Mouse (Mus musculus): ENCODE data around the gene 1700028P14Rik. TPM values are rescaled to one million over a fixed set of nuclear protein-coding genes. Genes with fewer than 3 reads are reported as not detected.

The 1700028P14Rik gene
- polyA plus RNA-seq, 1 experiment from 2014 or later: not detected

- 0 out of 2 replicates have a peak, but pooled peaks cover 8% of the 10 kb centered on the region for H3K4me1 ChIP-seq
Observed at GRCm38 (mm10) chr19:23657261-23657932, 4.8 kb upstream of the 1700028P14Rik start.

GRCm38 (mm10) chr19:23653154-23653553 lies 542 bp upstream of the 1700028P14Rik start:
- Histone ChIP-seq H3K36me3 (no peaks in the 10 kb centered on the region), H3K9me3 (no peaks in the 10 kb centered on the region), H3K27me3 (ENCODE audit: insufficient read depth, poor library complexity, severe bottlenecking) (no peaks in the 10 kb centered on the region), H3K4me3 (no peak overlapping the region), H3K4me1 (0 out of 2 replicates have a peak, but pooled peaks cover 8% of the 10 kb centered on the region), H3K27ac (no peak overlapping the region)
- DNase-seq (ENCODE audit: low spot score): no peak
- 86% methylated on average over 5 of the region's 5 CpGs for WGBS

More at GRCm38 (mm10) chr19:23657261-23657932, 4.8 kb upstream of the 1700028P14Rik start:
- DNase-seq (ENCODE audit: low spot score): no peak
- Histone ChIP-seq H3K4me3 (no peak overlapping the region), H3K27ac (no peak overlapping the region), H3K27me3 (ENCODE audit: insufficient read depth, poor library complexity, severe bottlenecking) (no peaks in the 10 kb centered on the region), H3K9me3 (no peaks in the 10 kb centered on the region), H3K36me3 (no peaks in the 10 kb centered on the region)
- WGBS: 27% methylated on average over 12 of the region's 12 CpGs

- H3K27me3 ChIP-seq (ENCODE audit: insufficient read depth, poor library complexity, severe bottlenecking): no peaks in the 10 kb centered on the region
- H3K36me3 ChIP-seq: no peaks in the 10 kb centered on the region
- WGBS: 87% methylated on average over 7 of the region's 7 CpGs
- no peak overlapping the region for H3K27ac ChIP-seq
- no peaks in the 10 kb centered on the region for H3K9me3 ChIP-seq
- DNase-seq (ENCODE audit: low spot score): no peak
- H3K4me3 ChIP-seq: no peak overlapping the region
- H3K4me1 ChIP-seq: no peaks in the 10 kb centered on the region
Observed at GRCm38 (mm10) chr19:23647308-23647707, 5.3 kb downstream of the 1700028P14Rik start.

- no peaks in the 10 kb centered on the region for H3K27me3 ChIP-seq (ENCODE audit: insufficient read depth, poor library complexity, severe bottlenecking)
- H3K27ac ChIP-seq: no peak overlapping the region
- no peak overlapping the region for H3K4me3 ChIP-seq
- H3K9me3 ChIP-seq: no peaks in the 10 kb centered on the region
- no peaks in the 10 kb centered on the region for H3K36me3 ChIP-seq
- DNase-seq (ENCODE audit: low spot score): no peak
- WGBS: 78% methylated on average over 7 of the region's 7 CpGs
- H3K4me1 ChIP-seq: no peaks in the 10 kb centered on the region
Observed at GRCm38 (mm10) chr19:23645347-23645746, 7.3 kb downstream of the 1700028P14Rik start.

GRCm38 (mm10) chr19:23643819-23644218 lies 8.8 kb downstream of the 1700028P14Rik start:
- no peak for DNase-seq (ENCODE audit: low spot score)
- H3K27me3 ChIP-seq (ENCODE audit: insufficient read depth, poor library complexity, severe bottlenecking): no peaks in the 10 kb centered on the region
- WGBS: 79% methylated on average over 5 of the region's 5 CpGs
- H3K36me3 ChIP-seq: no peaks in the 10 kb centered on the region
- no peak overlapping the region for H3K27ac ChIP-seq
- no peak overlapping the region for H3K4me3 ChIP-seq
- no peaks in the 10 kb centered on the region for H3K9me3 ChIP-seq
- H3K4me1 ChIP-seq: no peaks in the 10 kb centered on the region

- no peaks in the 10 kb centered on the region for H3K4me1 ChIP-seq
- no peaks in the 10 kb centered on the region for H3K36me3 ChIP-seq
- no peak for DNase-seq (ENCODE audit: low spot score)
- WGBS: 74% methylated on average over 5 of the region's 5 CpGs
- H3K9me3 ChIP-seq: no peaks in the 10 kb centered on the region
- H3K27ac ChIP-seq: no peak overlapping the region
- H3K4me3 ChIP-seq: no peak overlapping the region
- H3K27me3 ChIP-seq (ENCODE audit: insufficient read depth, poor library complexity, severe bottlenecking): no peaks in the 10 kb centered on the region
Observed at GRCm38 (mm10) chr19:23636786-23637185, 15.8 kb downstream of the 1700028P14Rik start.

GRCm38 (mm10) chr19:23631611-23632492 lies 20.8 kb downstream of the 1700028P14Rik start:
- Histone ChIP-seq H3K4me3 (no peak overlapping the region), H3K4me1 (no peaks in the 10 kb centered on the region), H3K27me3 (ENCODE audit: insufficient read depth, poor library complexity, severe bottlenecking) (no peaks in the 10 kb centered on the region), H3K36me3 (no peaks in the 10 kb centered on the region), H3K9me3 (no peaks in the 10 kb centered on the region), H3K27ac (no peak overlapping the region)
- 77% methylated on average over 11 of the region's 11 CpGs for WGBS
- DNase-seq (ENCODE audit: low spot score): no peak

- H3K9me3 ChIP-seq: no peaks in the 10 kb centered on the region
- no peak for DNase-seq (ENCODE audit: low spot score)
- no peak overlapping the region for H3K4me3 ChIP-seq
- 67% methylated on average over 7 of the region's 7 CpGs for WGBS
- no peaks in the 10 kb centered on the region for H3K36me3 ChIP-seq
- H3K4me1 ChIP-seq: no peaks in the 10 kb centered on the region
- no peak overlapping the region for H3K27ac ChIP-seq
- no peaks in the 10 kb centered on the region for H3K27me3 ChIP-seq (ENCODE audit: insufficient read depth, poor library complexity, severe bottlenecking)
Observed at GRCm38 (mm10) chr19:23614268-23614667, 38.3 kb downstream of the 1700028P14Rik start.

- Histone ChIP-seq H3K4me3 (no peak overlapping the region), H3K9me3 (no peaks in the 10 kb centered on the region), H3K27me3 (ENCODE audit: insufficient read depth, poor library complexity, severe bottlenecking) (no peaks in the 10 kb centered on the region), H3K27ac (no peak overlapping the region), H3K36me3 (no peaks in the 10 kb centered on the region), H3K4me1 (no peaks in the 10 kb centered on the region)
- WGBS: 71% methylated on average over 4 of the region's 4 CpGs
- DNase-seq (ENCODE audit: low spot score): no peak
Observed at GRCm38 (mm10) chr19:23609724-23610123, 42.9 kb downstream of the 1700028P14Rik start.

- Histone ChIP-seq H3K9me3 (no peaks in the 10 kb centered on the region), H3K4me1 (no peaks in the 10 kb centered on the region), H3K4me3 (no peak overlapping the region), H3K27ac (no peak overlapping the region), H3K36me3 (no peaks in the 10 kb centered on the region), H3K27me3 (ENCODE audit: insufficient read depth, poor library complexity, severe bottlenecking) (no peaks in the 10 kb centered on the region)
- no peak for DNase-seq (ENCODE audit: low spot score)
- WGBS: 82% methylated on average over 2 of the region's 2 CpGs
Observed at GRCm38 (mm10) chr19:23607951-23608350, 44.7 kb downstream of the 1700028P14Rik start.

GRCm38 (mm10) chr19:23594950-23595349 lies 57.7 kb downstream of the 1700028P14Rik start:
- no peak overlapping the region for H3K4me3 ChIP-seq
- no peaks in the 10 kb centered on the region for H3K9me3 ChIP-seq
- H3K27ac ChIP-seq: no peak overlapping the region
- no peak for DNase-seq (ENCODE audit: low spot score)
- H3K36me3 ChIP-seq: no peaks in the 10 kb centered on the region
- no peaks in the 10 kb centered on the region for H3K27me3 ChIP-seq (ENCODE audit: insufficient read depth, poor library complexity, severe bottlenecking)
- H3K4me1 ChIP-seq: no peaks in the 10 kb centered on the region
- WGBS: 81% methylated on average over 3 of the region's 3 CpGs

- H3K4me1 ChIP-seq: no peaks in the 10 kb centered on the region
- DNase-seq (ENCODE audit: low spot score): no peak
- 79% methylated on average over 11 of the region's 11 CpGs for WGBS
Observed at GRCm38 (mm10) chr19:23578606-23579355, 73.8 kb downstream of the 1700028P14Rik start.

GRCm38 (mm10) chr19:23576685-23577084 lies 75.9 kb downstream of the 1700028P14Rik start:
- H3K36me3 ChIP-seq: no peaks in the 10 kb centered on the region
- H3K27ac ChIP-seq: no peak overlapping the region
- no peaks in the 10 kb centered on the region for H3K4me1 ChIP-seq
- no peak overlapping the region for H3K4me3 ChIP-seq
- no peaks in the 10 kb centered on the region for H3K9me3 ChIP-seq
- no peak for DNase-seq (ENCODE audit: low spot score)
- no peaks in the 10 kb centered on the region for H3K27me3 ChIP-seq (ENCODE audit: insufficient read depth, poor library complexity, severe bottlenecking)
- WGBS: 44% methylated on average over 4 of the region's 4 CpGs

More at GRCm38 (mm10) chr19:23578606-23579355, 73.8 kb downstream of the 1700028P14Rik start:
- no peaks in the 10 kb centered on the region for H3K9me3 ChIP-seq
- no peaks in the 10 kb centered on the region for H3K36me3 ChIP-seq
- no peak overlapping the region for H3K27ac ChIP-seq
- no peaks in the 10 kb centered on the region for H3K27me3 ChIP-seq (ENCODE audit: insufficient read depth, poor library complexity, severe bottlenecking)
- H3K4me3 ChIP-seq: no peak overlapping the region

All from heart, embryonic 10.5 days (tissue).